Mouse (Mus musculus) CD8-positive naive resting alpha-beta T cell, adult 2 months (primary cell): ENCODE results near the gene Inip.
"Not testable (repeated sequence)": the region's sequence is repeated elsewhere in the genome, so short reads cannot be mapped to it uniquely, and the experiment has no call there.

ENCODE experiments used
- DNase-seq, 2 experiments: peaks; one replicate each; pipeline ENCODE4 v3.0.0; 2022; ENCODE audit warnings: low read depth in 2 of 2, low spot score in 2 of 2

The Inip gene

DNA sequence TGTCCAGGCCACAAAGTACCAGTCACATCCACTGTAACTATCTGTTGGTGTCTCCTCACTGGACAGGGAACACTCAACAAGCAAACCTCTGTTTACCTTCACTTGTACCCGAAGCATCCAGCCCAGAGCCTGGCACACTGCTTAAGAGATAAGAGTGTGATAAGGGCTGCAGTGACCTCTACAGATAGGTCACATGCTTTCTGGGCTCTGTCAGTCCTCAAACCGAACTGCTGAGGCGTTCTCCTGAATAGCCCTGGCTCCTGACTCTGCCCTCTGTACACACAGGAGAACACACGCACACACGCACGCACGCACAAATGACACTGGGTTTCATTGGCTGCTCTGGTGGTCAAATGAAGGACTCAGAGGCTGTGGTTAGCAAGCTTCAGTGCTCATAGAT lies 12.7 kb upstream of the Inip start:
- no peak for DNase-seq

DNA sequence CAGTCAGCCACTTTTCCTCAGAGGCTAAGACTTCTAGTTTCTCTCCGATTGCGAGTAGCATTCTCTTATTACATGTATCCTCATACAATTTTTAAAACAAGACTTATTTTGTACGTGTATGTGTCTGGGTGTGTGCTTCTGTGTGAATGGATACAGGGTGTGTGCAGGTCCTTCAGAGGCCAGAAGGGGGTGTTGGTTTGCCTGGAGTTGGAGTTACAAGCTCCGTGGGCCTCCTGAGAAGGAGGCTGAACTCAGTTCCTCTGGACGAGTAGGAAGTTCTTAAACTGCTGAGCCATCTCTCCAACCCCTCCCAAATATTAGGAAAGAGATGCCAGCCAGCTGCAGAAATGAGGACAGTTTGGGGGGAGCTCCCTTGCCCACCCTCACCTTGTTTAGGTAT lies 7.0 kb upstream of the Inip start:
- DNase-seq, result no peak

DNA sequence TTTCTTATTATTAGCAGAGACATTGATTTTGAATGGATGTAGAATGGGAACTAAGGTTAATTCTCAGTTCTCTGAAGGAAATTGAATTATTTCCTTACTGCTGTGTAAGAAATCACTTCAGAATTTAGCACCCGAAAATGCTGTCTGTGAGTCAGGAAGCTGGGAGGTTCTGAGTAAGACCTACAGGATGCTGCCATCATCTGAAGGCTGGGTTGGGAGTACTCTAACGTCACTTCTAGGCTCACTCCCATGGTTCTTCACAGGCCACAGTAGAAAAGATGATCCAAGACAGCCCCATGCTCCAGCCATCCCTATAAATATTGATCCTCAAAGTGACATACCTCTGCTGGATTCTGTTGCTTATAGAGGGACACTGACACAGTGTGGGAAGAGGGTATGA lies 6.1 kb upstream of the Inip start:
- DNase-seq, result no peak

DNA sequence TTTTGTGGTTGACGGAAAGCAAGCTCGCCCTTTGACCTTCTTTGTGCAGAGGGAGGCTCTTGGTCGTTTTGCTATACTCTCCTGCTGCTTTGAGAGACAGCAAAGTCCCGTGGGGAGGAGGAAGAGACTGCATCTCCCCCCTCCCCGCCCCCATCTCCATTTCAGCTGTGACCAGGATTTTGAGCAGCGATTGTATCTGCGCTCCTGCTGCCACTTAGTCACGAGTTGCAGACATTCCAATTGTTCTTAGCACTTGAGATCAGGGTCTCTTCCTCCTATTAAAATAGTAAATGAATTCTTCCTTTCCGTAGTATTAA lies 5.4 kb upstream of the Inip start:
- no peak for DNase-seq

DNA sequence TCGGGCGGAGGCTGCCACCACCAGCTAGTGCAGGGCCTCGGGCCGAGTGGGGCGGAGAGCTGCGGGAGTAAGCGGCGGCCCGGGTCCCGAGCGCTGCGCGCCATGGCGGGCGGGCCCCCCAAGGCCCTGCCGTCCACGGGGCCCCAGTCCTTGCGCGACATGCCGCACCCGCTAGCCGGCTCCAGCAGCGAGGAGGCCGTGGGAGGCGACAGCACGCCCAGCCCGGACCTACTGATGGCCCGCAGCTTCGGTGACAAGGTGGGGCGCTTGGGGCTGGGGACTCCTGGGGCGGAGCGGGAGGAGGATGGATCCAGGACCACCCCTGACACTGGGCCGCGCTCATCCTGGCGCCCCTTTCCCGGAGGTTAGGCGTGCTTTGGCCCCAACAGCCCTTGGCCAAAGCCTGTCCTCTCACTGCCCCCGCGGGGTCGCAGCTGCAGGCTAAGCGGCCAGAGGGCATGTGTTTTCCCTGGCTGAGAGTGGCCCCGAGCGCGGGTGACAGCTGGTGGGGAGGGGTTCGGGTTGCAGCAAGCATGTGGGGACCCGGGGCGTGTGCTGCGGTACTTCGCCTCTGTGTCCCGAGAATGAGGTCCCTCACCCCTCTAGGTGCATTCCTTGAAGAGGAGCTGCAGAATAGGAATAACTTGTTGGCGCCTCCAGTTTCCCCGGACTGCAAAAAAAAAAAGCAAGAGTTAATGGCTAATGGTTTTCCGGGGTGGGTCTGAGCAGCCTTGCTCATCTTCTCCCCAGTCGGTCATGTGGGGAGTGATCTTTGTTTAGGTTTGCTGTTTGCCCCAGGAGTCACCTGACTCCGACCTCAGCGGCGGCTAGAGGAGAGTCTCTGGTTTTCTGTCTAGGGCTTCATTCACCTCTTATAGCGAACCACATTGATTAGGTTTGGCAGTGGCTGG lies 4.8 kb upstream of the Inip start:
- peak; percentile 27 to 42 for DNase-seq

DNA sequence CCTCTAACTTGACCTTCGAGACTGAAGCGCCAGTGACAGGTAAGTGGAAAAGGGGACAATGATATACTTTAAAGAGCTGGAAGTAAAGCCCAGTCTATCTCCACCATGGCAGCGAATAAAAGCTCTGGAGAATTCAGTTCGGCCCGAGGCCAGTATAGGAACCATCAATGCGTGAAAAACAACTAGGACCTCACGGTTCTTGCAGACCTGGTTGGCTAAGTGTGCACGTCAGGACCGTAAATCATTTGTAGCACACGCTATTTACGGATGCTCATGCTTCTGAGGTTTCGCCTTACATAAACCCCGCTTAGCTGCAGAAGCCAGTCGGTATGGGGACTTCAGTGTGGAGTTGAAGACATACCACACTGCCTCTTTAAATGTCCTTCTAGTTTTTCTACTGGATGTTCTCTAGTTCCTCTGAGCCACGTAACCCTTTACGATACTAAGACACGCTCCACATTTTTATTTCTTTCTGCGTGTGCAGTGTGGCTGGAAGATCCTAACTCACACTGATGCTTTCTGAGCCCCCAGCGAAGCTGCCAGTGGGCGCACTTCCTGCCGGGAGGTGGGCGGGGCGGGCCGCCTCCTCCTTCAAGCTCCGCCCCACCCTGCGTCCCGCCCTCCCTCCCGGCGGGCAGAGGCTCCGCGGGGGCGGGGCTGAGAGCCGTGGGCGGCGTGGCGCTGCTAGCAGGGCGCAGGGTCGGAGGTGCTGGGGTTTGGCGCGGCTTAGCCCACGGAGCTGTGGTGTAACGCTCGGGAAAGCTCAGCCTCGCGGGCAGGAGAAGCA lies 4.0 kb upstream of the Inip start, which contains the start of gene Snx30:
Gene Snx30 (plus strand): TSS at position 660 of the 787 bp plus-strand sequence.
- DNase-seq, result peak; percentile 83 to 85

DNA sequence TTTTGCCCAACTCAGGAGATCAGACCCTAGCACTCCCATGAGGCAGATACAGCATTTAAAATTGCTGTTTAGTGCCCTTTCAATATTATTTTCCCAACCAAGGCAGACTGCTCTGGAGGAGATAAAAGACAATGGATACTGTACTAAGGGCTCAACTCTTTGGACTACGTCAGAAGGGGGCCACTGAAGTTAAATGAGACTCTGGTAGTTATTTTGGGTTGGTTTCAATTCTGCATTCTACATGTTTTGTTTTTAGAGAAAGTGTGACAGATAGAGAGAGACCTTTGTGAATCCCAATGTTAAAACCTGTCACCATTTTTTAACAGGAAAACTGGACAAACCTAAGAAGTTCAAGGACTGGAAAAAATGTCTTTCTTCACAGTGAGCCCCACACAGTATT lies 3.4 kb upstream of the Inip start:
- no peak for DNase-seq

DNA sequence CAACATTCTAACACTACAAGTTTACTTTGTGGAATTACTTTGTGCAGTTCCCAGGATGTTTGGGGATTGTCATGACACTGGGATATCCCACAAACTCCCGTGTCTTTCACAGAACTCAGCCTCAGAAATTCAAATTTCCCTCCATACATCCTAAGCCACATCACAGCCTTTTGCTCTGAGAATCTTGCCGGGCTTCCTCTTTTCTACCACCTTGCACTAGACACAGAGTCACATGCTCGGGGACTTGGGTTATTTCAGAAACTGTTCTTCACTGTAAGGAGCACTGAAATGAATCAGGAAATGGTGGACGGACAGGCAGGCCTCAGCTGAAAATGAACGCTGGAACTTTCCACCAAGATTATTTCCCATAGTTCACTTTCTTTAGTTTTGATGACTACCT lies 2.0 kb upstream of the Inip start:
- peak; percentile 11 to 40 for DNase-seq

DNA sequence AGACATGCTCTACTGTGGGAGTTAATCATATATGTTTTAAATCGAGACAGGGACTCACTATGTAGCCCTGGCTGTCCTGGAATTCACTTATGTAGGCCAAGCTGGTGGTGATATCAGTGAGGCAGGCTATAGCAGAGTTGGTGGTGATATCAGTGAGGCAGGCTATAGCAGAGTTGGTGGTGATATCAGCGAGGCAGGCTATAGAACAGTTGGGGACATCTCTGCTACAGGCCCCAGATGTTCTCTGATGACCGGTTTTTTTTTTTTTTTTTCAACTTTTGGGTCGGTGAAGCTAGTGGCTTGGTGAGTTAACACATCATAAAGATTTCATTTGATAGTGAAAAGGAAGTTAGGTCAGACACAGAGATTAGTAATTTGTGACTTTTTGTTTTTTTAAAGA lies 1.4 kb upstream of the Inip start:
- no peak for DNase-seq

DNA sequence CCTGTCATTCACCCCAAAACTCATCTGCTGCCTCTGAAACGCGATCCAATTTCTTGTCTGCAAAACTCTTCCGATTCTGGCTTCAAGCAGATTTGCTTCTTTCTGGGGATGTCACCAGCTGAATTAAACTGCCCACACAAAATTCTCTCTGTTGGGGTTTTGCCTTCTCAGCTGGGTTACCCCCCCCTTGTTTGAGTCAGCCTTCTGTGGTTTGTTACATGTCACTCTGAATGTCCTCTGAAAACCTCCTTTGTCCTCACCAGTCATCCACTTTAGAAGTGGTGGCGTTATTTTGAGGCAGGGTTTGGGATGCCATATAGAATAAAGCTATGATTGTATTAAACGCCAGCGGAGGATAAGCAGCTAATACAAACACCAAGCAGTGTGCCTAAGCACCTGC lies 718 bp upstream of the Inip start:
- no peak for DNase-seq

DNA sequence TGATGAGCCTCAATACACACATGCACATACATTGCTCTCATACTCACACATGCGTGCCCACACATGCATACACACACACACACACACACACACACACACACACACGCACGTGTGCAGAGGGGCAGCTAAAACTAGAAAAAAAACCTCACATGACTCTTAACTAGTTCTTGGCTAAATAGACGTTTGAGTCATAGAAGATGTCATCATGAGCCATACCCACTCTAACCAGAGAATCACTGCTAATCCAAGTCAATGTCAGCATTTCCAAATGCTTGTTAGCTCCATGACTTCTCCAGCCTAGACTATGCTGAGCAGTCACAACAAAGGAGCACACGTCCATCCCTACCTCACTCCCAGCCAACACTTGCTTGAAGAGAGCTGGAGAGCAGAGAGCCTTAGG lies 1.2 kb downstream of the Inip start:
- no peak for DNase-seq

DNA sequence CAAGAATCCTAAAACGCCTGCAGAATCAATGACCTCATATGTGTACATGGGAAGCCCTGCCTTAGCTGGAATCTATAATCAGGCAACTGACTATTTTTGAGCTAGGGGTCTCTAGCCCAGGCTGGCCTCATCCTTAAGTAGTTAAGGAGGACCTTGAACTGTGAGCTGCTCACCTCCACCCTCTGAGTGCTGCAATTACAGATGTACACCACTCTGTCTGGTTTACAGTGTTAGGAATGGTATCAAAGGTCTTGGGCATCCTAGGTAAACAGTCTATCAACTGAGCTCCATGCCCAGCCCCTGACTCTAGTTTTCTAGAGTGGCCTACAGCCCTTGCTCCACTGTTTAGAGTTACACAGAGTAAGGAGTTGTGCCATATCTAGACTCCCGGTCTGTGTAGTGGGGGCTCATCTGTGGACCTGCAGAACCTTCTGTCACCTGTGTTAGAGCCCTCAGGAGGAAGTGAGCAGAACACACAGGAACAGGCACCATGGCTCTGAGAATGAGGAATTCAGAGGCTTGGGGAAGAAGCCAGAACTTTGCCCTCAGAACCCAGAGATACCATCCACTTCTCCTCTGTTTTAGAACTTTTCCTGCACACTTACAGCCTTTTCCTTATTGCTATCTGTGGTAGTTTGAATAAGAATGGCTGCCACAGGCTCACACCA lies 5.5 kb downstream of the Inip start:
- no peak for DNase-seq

DNA sequence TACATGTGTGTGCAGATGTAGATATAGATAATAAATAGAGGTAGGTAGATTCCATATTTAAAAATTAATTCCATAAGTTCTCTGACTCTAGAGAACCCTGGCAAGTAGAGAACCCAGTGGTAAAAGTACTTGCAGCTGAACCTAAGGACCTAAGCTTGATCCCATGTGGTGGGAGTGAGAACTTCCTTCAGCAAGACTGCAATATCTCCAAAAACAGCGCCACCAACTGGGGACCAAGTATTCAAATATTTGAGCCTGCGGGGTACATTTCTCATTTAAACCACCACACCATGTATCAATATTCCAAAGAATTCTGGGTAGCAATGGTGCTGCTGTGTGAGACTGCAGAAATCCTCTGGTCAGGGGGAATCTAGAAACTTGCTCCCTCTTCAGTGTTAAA lies 7.3 kb downstream of the Inip start:
- DNase-seq, result no peak

DNA sequence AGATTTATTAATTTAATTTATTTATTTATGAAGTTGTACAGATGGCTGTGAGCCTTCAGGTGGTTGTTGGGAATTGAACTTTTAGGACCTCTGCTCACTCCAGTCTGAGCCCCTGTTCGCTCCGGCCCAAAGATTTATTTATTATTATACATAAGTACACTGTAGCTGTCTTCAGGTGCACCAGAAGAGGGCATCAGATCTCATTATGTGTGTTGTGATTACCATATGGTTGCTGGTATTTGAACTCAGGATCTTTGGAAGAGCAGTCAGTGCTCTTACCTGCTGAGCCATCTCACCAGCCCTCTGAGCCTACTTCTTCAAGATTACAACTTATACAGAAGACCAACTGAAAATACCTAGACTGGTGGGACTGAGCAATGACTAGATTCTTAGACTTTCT lies 7.8 kb downstream of the Inip start:
- DNase-seq, result not testable (repeated sequence)

DNA sequence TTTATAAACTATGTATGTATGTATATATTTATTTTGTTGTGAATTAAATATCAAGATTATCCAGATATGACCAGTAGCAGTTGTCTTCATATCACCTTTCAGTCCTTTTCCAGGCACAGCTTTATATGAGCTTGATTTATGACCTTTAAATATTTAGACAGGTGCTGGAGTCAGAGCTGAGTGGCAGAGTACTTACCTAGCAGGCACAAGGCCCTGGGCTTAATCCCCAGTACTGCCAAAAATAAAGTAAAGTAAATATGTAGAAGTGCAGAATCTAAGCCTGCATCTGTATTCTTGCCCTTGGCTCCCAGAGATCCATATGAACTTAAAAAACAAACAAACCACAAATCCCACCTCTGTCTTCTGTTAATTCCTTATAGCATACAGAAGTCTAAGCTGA lies 12.4 kb downstream of the Inip start:
- DNase-seq, result no peak

DNA sequence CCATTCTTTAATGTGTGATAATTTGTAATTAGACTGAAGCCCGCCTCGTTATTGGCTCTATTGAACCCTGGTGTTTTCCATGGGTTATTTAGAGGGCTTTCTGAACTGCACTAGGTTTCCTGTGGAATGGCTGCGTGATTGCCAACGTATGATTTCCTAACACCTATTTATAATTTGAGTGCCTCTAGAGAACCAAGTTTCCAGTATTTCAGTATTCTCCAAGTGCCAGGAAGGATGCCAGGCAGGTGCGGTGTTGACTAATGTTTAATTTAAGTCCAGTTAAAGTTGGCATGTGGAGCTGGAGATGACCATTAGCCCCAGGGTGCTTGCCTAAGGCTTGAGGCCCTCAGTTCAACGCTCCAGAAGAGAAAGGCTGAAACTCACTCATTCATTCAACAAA lies 14.3 kb downstream of the Inip start:
- no peak for DNase-seq

DNA sequence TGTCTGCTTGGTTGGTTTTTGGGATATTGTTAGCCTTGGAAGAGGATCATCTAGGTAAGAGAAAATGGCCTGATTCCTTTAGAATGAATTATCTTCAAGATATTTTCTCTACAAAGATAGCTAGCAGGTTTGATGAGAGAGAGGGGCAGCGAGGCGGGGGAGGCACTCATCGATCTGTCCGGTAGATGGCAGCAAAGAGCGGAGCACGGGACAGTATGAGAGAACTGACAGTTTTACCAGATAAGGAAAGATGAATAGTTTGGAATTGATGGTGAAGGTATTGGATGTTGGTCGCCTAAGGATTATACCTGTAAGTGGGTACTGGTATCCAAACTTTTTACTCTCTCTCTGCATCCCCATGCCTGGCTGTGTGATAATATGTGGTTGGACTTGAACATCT lies 14.7 kb downstream of the Inip start:
- peak; percentile 74 to 81 for DNase-seq

DNA sequence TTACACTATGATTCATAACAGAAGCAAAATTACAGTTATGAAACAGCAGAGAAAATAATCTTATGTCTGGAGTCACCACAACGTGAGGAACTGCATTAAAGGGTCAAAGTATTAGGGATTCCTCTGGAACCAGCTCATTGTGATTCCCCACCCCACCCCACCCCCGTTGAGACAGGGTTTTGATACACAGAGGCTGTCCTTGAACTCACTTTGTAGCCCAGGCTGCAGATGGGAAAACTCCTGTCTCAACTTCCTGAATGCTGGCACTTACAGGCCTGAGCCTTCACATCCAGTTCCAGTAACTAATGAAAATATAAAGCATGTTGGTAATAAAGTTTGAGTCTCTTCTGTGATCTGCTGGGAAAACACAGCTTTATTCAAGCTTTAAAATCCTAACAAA lies 16.0 kb downstream of the Inip start:
- DNase-seq, result no peak

DNA sequence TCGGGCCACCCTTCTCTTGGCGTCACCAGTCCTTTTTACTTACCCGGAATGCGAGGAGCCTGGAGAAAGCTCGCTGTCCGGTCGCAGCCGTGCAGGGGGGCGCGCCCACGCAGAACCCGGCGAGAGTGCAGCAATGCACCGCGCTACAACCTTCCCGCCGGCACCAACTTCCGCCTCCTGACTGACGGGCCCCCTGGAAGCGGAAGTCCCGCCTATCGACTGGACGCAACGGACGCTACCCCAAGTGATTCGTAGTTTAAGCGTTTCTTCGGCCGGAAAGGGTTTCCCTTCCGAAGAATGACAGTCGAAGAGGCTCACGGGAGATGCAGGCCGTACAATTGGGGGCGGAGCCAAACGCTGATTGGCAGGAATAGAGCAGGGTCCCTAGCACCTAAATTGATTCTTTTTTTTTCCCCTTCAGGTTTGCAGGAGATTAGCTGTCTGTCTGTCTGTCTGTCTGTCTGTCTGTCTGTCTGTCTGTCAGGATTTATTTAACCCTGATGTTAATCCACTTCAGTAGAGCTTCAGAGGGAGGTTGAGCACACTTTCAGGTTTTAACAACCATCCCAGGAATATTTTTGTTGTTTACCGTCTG lies 17.6 kb downstream of the Inip start:
- DNase-seq, result peak; percentile 92 to 95

DNA sequence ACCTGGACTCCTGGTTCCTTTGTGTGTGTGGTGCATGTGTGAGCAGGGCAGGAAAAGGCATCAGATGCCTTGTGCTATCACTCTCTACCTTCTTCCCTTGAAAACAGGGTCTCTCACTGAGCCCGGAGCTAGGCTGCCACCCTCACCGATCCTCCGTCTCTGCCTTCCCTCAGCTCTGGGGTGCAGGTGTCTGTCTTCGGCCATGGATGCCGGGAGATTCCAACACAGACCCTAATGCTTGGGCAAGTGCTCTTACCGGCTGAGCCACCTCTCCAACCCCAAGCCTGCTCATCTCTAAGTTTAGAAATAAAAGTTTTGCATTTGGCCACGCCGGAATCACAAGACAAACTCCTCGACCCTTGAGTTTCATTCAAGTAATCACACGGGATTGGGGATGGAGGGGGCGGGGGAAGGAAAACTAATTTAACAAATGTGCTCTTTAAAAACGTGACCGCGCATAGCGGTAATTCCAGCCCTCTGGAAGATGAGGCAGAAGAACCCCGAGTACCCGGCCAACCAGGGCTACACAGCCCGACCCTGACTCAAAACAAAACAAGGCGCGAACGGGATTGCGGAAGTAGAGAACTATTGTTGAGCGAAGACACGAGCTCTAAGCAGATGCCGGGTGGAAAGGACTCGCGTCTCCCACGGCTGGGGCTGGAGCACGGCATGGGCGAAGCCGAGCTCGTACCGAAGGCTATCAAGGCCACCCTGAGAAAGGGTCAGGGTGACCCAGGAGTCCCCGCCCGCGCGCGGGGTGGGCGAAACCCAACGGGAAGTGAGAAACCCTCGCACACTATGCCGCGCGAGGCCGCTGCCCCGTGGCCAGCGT lies 18.3 kb downstream of the Inip start:
- peak in 1 of 2 experiments; percentile 34 for DNase-seq

DNA sequence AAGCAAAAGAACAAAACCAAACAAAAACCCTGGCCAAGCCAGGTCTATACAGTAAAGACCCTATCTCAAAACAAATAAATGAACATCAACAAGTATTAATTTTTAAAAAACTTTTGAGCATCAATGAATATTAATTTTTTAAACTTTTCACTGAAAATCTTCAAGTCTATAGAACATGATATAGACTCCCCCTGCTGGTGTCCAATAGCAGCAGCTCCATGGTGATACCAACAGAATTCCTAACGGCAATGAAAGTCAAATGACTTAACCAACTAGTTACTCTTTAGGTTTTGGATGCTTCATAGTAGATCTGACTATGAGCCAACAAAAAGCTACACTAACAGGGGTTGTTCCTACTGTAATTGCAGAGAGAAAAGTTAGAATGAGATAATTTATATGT lies 20.8 kb downstream of the Inip start:
- no peak for DNase-seq
